Mouse (Mus musculus): ENCODE results near the gene Ppp2r5a.

DNA sequence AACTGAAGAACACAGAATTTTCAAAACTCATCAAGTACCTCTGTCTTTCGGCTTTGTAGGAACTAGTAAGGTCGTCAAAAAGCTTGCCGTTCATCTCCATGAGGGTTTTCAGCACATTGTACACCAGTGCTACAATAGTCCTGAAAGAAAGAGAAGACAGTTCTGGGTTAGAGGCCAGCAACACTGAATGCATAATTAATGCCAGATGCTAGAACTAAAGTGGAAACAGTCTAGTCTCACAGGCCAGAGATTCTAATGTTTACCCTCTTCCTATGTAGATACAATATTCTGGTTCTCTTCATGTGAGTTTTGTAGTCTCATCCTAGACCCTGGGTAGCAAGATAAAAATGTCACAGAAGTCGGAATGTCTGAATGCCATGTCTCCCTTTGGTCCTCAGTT is 49.2 kb downstream of the Ppp2r5a start:
- TF ChIP-seq CTCF (IDR thresholded peaks at IDR 0.05; ENCODE audit: control insufficient read depth, insufficient read depth, low read length) = no peak
- no peak for TF ChIP-seq POLR2A (IDR thresholded peaks at IDR 0.05; ENCODE audit: borderline replicate concordance, control insufficient read depth, low read depth, low read length)

Measured in bone marrow, adult 2 months (tissue).